Mouse (Mus musculus): Measurements from ENCODE around the gene Rcbtb2. TPM values are rescaled to one million over a fixed set of nuclear protein-coding genes. Genes with fewer than 3 reads are reported as not detected.

The Rcbtb2 gene
- total RNA-seq, 2 experiments from 2014 or later: 40.6 to 44.4 TPM

- no peak for DNase-seq
Measured at GRCm38 (mm10) chr14:73217062-73217461, 94.2 kb downstream of the Rcbtb2 start.

- DNase-seq: no peak
Measured at GRCm38 (mm10) chr14:73222316-73222970, 99.6 kb downstream of the Rcbtb2 start.

GRCm38 (mm10) chr14:73226346-73226745, 103.5 kb downstream of the Rcbtb2 start:
- no peak for DNase-seq

DNA sequence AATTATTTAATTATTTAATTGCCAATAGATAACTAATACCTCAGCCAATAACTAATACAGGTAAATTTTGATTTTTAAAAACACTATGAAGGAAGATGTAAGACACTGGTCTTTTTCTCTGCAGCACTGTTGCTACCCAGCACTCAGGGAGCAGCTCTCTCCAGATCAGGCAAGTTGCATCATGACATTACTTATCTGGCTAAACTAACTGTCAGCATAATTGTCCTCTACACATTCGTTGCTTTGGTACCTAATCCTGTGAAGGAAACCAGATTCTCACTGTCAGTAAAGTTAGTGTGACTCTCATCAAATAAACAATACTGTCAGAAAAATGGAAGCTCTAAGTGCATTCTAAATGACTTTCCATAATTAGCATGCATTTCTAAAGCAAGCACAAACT, 104.0 kb downstream of the Rcbtb2 start:
- no peak for DNase-seq

- DNase-seq: no peak
Measured at GRCm38 (mm10) chr14:73231286-73231982, 108.6 kb downstream of the Rcbtb2 start.

GRCm38 (mm10) chr14:73234468-73235031, 111.7 kb downstream of the Rcbtb2 start:
- DNase-seq: no peak

GRCm38 (mm10) chr14:73237848-73238321, 115.0 kb downstream of the Rcbtb2 start, which contains the start of gene Lpar6:
Gene Lpar6 (plus strand): TSS chr14:73237895.
- peak; percentile 59 for DNase-seq

DNA sequence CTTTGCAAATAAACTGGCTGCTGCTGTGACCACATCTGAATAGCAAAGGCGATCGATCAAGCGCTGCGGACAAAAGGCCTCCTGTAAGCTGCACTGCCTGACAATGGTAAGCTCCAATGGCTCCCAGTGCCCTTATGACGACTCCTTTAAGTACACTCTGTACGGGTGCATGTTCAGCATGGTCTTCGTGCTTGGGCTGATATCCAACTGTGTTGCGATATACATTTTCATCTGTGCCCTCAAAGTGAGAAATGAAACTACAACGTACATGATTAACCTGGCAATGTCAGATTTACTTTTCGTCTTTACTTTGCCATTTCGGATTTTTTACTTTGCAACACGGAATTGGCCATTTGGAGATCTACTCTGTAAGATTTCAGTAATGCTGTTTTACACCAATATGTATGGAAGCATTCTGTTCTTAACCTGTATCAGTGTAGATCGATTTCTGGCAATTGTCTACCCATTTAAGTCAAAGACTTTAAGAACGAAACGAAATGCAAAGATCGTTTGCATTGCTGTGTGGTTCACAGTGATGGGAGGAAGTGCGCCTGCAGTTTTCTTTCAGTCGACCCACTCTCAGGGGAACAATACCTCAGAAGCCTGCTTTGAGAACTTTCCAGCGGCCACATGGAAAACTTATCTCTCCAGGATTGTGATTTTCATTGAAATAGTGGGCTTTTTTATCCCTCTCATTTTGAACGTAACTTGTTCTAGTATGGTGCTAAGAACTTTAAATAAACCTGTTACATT, 115.8 kb downstream of the Rcbtb2 start:
- DNase-seq: peak; percentile 38

DNA sequence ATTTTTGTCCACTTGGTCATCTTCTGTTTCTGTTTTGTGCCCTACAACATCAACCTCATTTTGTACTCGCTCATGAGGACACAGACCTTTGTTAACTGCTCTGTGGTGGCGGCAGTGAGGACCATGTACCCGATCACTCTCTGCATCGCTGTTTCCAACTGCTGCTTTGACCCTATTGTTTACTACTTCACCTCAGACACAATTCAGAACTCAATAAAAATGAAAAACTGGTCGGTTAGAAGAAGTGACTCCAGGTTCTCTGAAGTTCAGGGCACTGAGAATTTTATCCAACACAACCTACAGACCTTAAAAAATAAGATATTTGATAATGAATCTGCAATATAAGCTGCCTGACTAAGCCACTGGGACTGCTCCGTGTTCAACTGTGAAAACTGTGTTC, 116.5 kb downstream of the Rcbtb2 start:
- peak; percentile 14 for DNase-seq

- no peak for DNase-seq
Measured at GRCm38 (mm10) chr14:73239857-73240256, 117.0 kb downstream of the Rcbtb2 start.

DNA sequence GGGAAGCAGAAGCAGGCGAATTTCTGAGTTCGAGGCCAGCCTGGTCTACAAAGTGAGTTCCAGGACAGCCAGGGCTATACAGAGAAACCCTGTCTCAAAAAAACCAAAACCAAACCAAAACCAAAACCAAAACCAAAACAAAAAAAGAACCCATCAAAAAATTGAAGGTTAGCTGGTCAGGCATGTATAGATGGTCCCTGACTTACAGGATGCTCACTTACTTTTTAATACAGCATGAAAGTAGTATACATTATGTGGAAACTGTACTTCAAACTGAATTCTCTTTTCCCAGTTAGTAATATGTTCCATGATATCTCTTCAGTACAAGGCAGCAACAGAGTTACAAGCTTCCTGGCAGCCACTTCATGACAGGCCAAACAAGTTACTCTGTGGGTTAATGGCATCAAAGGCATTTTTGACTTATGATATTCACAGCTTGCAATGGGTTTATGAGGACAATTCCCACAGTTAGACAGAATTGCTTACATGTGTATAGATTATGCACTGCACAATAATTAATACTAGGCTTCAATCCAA, 121.3 kb downstream of the Rcbtb2 start:
- no peak for DNase-seq

- DNase-seq: no peak
Measured at GRCm38 (mm10) chr14:73250056-73250455, 127.2 kb downstream of the Rcbtb2 start.

DNA sequence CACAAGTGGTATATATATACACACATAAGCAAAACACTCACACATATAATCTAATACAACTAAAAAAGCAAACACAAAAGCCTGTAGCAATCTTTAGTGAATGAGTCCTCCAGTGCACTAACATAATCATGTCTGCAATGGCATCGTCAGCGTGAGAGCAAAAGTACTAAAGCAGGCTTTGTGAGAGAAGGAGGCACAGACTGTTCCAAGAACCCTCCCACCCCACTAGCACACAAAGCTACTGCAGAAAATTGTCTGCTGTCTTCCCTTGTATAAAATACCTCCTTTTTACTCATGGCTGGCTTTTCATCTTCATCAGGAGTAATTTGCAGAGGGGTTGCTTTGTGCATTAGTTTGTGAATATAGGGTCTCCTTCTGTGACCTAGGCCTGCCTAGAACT, 129.4 kb downstream of the Rcbtb2 start:
- no peak for DNase-seq

DNA sequence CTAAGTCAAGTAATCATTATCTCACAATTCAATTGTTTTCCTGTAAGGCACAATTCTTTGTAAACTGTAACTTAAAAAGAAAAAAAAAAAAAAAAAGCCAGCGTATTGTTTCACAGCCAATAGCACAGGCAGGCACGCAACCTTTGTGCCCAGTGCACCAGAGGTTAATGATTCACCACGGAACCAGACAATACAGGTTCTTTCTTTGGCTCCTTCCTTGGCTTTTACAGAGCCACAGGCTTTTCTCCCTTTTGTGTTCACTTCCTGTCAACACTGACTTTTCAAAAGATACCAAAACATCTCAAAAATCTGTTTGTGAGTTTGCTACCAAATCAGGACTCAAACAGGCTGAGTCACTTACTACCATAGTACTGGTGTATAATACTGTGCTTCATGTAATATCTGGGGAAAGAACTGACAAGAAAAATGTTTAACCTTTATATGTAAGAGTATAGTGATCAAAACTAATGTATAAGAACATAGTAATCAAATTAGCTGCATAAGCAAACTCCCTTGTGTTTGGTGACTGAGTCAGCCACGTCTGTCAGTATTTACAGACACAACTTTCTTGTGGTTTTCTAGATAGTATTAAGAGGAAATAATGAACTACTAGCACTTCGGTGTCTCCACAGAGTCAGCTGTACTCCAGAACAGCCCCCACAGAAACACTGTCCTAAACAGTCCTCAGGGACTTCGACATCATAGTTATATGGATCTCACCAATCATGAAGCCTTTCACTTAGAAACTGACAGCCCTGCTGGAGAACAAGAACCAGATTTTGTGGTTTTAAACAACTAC, 130.8 kb downstream of the Rcbtb2 start:
- no peak for DNase-seq

DNA sequence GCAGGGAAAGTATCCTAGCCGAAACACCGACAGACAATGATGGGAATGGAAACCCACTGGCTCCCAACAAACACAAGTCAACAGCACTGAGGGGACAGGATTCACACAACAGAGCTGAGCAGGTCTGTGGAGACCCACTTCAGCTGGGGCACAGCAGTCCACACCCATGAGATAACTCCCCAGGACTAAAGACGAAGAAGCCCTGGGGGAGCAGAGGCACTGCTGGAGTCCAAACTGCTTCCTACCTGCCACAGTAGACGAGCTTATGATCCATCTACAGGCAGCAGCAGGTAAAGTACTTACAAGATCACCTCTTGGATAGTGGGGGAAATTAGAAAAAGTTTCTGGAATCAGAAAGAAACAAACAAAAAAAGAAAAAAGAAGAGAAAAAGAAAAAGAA, 131.6 kb downstream of the Rcbtb2 start:
- no peak for DNase-seq

GRCm38 (mm10) chr14:73255426-73255970, 132.7 kb downstream of the Rcbtb2 start:
- no peak for DNase-seq

GRCm38 (mm10) chr14:73257348-73257747, 134.5 kb downstream of the Rcbtb2 start:
- no peak for DNase-seq
